Mouse (Mus musculus) Patski (cell line): ENCODE results near the gene Atp8b3. TPM values are rescaled to one million over a fixed set of nuclear protein-coding genes. Genes with fewer than 3 reads are reported as not detected.

Experiments used
- ATAC-seq: fragments of 100-300 bp; one replicate; pipeline ENCODE4 v1.8.0; 2021
- CTCF ChIA-PET: fragments of 350-600 bp; sonication (Branson Sonifier 250); formaldehyde crosslinking; loops from one replicate; lab custom pipeline; 2022; ENCODE audit warnings: inconsistent platforms; lab: Charles Lee
- POLR2A ChIA-PET: fragments of 350-600 bp; sonication (Branson Sonifier 250); formaldehyde crosslinking; loops from one replicate; lab custom pipeline; 2022; ENCODE audit warnings: antibody characterized with exemption, inconsistent platforms; lab: Charles Lee
- DNase-seq: peaks from one replicate; pipeline ENCODE4 v3.0.0-alpha.2; 2011; ENCODE audit warnings: low read depth, low spot score
- H3K27me3 ChIP-seq: fragments of 371-371 bp; one replicate; pipeline ENCODE4 v1.5.1; 2021
- CTCF ChIP-seq: fragments of 100-300 bp; IDR thresholded peaks from one replicate; pipeline ENCODE4 v1.5.1; 2021
- in situ Hi-C: fragments of 300-500 bp; cut with MboI; formaldehyde crosslinking; loops from 3 replicates; pipeline ENCODE4 v1.11.1; 2018; ENCODE audit warnings: low pct_unique_long_range_greater_than_20kb, mixed read lengths
- polyA plus RNA-seq: library from polyadenylated mRNA; unstranded; gene quantifications from one replicate; pipeline ENCODE4 v1.2.3, GENCODE M21; 2021

Gene Atp8b3
- polyA plus RNA-seq, result 0.24 TPM

DNA sequence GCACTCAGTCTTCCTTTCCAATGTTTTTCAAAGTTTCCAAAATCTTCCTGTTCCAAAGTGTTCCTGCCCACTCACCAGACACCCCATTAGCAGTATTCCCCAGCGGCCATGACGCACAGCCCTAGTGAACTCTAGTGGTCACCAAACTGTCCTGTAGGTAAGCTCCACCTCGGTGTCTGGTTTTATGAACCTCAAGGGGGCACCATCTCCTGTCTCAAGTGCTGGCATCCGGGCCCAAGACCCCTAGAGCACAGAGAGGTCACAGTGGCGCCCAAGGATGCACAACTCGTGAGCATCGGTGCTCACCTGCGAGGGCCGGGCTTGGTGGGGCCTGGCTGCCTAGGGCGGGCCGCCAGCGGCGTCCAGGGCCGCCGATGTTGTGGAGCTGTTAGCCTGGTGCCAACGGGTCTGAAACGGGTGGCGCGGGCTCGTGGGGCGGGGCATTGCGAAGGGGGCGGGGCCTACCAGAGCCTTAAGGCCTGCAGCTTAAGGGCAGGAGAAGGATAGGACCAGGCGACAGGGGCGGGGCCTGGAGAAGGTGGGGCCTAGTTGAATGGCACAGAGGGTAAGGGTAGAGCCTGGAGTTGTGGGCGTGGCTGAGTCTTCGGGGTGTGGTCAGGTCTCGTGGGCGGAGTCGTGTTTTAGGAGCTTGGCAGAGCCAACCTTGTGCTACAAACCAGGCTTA lies at the start of gene Atp8b3:
Atp8b3 (minus strand) TSS at position 415 of the 685 bp plus-strand sequence.
- ChIA-PET POLR2A (no interaction called here), CTCF (interaction anchor here (0.9 to 1.3 kb wide), 2 partner anchors 11 to 29 kb away, joined by 3 read pairs; no protein-coding TSS in a partner anchor)
- in situ Hi-C loops, result no loop called here
- ATAC-seq (no peak), DNase-seq (no peak)
- H3K27me3 ChIP-seq, result no peaks in the 10 kb centered on the region
- TF ChIP-seq CTCF, result no peak

DNA sequence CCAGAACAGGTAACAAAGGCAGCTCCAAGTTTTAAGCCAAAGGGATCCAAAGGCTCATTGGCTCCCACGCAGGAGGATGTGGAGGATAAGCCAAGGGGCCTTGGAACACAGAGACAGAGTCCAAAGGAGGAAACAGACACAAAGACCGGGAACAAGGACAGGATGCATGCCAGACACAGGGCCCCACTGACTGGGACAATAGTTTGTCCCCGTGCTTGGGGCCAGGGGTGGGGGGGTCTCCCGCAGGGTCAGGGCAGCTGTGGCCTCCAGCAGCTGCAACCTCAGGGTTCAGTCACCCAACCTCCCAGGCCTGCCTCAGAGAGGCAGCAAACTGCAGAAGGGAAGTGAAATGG lies 48.4 kb upstream of the Atp8b3 start:
- no peak for DNase-seq
- in situ Hi-C loops, result no loop called here
- TF ChIP-seq CTCF, result no peak
- POLR2A ChIA-PET, result no interaction called here
- H3K27me3 ChIP-seq, result no peaks in the 10 kb centered on the region
- CTCF ChIA-PET, result interaction anchor here (0.9 to 1.0 kb wide), 2 partner anchors 8 to 74 kb away, joined by 3 to 5 read pairs; no protein-coding TSS in a partner anchor
- ATAC-seq, result no peak

DNA sequence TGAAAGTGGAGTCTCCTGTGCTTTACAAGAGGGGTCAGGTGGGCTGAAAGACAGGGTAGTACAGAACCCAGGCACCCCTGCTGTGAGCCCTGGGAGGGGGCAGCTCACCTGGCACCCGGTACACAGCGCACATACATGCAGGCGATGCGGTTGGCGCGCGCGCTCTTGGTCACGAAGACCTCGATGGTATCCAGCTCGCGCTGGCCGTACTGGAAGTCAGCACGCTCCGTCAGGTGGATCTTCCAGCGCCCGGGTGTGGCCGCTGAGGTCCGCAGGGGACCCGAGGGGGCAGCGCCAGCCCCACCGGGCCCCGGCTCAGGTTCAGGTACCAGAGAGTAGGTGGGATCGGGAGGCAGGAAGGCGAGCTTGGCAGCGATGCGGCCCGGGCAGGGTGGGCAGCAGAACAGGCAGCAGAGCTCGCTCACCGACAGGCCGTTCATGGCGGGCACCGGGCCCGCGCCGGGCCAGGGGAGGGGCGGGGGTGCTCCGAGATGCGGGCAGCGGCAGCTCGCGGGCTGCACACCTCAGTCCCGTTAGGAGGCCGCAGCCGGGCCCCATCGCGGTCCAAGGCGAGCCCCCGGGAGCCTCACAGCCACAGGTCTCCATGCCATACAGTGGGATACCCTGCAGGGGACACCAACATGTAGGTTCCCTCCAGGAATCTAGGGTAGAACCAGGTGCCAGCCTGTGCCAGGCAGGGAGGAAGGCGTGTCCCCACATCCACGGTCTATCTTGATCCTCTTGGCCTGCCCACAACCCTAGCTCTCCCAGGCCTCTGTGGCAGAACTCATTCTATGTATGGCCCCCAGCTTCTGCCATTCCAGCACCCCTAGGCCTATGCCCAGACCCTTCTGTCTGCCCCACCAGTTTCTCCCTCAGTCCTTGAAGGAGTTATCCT lies 47.7 kb upstream of the Atp8b3 start:
- DNase-seq, result no peak
- CTCF ChIA-PET, result interaction anchor here (0.9 to 1.0 kb wide), 2 partner anchors 8 to 74 kb away, joined by 3 to 5 read pairs; no protein-coding TSS in a partner anchor
- POLR2A ChIA-PET, result no interaction called here
- no peak for ATAC-seq
- H3K27me3 ChIP-seq, result no peaks in the 10 kb centered on the region
- no peak for TF ChIP-seq CTCF
- in situ Hi-C loops, result no loop called here

DNA sequence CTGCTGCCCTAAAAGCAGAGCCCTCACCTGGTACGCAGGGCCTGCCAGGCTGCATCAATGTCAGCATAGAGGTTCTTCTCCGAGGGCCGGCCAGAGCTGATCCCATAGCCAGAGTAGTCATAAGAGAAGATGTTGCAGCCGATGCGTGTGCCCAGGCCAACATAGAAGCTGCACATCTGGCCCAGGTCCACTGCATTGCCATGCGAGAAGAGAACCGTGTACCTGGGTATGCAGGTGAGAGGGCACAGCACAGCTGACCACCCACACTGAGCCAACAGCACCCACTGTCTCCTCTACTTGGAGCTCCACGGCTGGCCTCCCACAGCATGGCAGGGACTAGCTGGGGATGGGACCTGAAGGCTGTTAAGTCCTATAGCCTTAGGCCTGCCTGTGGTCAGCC lies 46.7 kb upstream of the Atp8b3 start:
- no peaks in the 10 kb centered on the region for H3K27me3 ChIP-seq
- DNase-seq (no peak), ATAC-seq (no peak)
- ChIA-PET CTCF (interaction anchor here (1.4 kb wide), 1 partner anchor 12 kb away, joined by 3 read pairs; no protein-coding TSS in a partner anchor), POLR2A (no interaction called here)
- in situ Hi-C loops, result no loop called here
- TF ChIP-seq CTCF, result no peak

DNA sequence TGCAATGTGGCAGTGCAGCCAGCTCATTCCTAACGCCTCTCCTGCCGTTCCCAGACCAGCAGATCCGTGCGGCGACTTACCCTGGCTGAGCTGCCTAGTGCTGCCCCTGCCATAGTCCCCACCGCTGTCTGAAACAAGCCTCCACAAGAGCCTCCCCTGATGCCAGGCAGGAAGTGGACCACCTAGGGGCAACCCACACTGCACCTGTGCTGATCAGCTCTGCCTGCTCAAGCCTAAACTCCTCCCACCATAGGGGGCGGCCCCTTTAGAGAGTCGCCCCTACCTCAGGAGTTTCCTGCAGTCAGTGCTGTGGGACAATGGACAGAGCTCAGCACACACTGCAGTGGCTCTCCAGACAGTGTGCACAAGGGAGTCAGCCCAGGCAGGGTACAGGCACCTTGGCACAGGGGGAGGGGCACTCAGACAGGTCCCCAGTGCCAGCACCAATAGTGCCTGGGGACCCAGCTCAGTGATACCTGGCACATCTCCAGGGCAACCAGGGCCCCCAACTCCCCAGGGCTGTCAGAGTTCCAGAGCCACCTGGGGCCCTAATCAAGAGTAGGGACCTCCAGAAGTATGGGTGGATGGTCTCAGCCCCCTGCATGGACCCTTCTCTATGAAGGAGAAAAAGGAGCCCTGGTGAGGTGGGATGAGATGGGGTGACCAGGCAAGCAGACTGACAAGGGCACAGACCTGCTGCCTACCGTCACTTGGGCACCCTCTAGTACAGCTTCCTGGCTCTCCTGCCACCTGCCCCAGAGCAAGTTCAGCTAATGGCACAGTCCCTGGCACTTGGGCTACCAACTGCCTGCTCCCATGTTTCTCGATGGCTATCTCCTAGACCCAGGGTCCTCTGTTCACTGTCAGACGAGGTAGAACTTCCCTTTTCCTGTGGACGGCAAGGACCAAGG lies 46.0 kb upstream of the Atp8b3 start:
- in situ Hi-C loops, result no loop called here
- ATAC-seq (no peak), DNase-seq (no peak)
- CTCF ChIA-PET, result interaction anchor here (0.9 to 1.4 kb wide), 2 partner anchors 11 to 23 kb away, joined by 3 read pairs; partner anchors contain the start of gene Rexo1
- POLR2A ChIA-PET, result no interaction called here
- no peak for TF ChIP-seq CTCF
- H3K27me3 ChIP-seq, result no peaks in the 10 kb centered on the region

DNA sequence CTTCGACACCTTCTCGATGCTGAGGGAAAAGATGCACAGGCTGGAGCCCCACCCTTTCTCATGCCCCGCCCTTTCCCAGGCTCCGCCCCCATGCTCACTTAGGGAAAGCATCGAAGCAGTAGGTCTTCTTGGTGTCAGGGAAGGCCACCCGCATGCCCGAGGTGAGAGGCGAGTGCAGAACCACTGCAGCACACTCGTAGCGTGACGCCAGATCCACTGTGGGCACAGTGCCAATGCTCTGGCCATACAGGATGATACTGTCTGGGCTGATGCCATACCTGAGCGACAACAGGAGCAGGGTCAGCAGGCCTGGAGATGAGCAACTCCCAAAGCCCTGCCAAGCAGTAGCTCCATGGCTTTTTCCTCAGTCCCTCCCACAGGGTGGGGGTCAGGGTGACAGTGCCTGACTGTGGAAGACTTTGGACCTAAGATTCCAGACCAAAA lies 45.1 kb upstream of the Atp8b3 start:
- ATAC-seq, result no peak
- no peak for TF ChIP-seq CTCF
- in situ Hi-C loops, result no loop called here
- no peaks in the 10 kb centered on the region for H3K27me3 ChIP-seq
- no peak for DNase-seq
- ChIA-PET POLR2A (no interaction called here), CTCF (interaction anchor here (0.9 kb wide), 1 partner anchor 22 kb away, joined by 3 read pairs; the partner anchor contains the start of gene Rexo1)

DNA sequence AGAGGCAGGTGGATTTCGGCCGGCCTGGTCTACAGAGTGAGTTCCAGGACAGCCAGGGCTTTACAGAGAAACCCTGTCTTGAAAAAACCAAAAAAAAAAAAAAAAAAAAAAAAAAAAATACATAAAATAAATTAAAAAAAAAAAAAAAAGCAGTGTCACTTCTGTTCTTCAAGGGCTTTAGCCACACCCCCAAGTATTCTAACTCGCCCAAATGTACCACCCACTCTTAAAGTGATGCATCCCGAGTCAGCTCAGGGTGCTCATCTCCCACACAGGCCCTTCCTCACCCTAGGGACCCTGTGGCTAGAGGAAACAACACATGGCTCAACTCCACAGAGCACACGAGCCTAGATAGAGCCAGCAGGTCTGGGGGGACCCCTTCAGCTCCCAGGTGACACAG lies 44.1 kb upstream of the Atp8b3 start:
- no peak for TF ChIP-seq CTCF
- ATAC-seq, result no peak
- ChIA-PET POLR2A (no interaction called here), CTCF (no interaction called here)
- DNase-seq, result no peak
- in situ Hi-C loops, result no loop called here
- no peaks in the 10 kb centered on the region for H3K27me3 ChIP-seq

DNA sequence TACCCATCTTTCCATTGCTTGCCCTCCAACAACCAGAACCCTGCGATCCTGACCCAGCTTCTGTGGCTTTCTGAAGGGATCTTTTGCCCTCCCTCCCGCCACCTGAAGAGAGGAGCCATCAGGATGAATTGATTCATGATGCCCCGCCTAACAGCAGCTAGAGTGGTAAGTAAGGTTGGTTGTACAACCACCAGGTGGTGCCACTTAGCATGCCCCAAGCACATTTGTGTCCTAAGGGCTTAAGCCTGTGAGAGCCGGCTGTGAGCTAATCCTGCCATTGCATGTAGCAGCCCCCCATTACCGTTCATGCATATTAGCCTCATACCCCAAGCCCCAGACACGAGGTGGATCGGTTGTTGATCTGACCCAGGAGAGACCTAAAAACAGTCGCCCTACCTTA lies 40.0 kb upstream of the Atp8b3 start:
- no peak for TF ChIP-seq CTCF
- POLR2A ChIA-PET, result interaction anchor here (0.7 to 1.2 kb wide), 3 partner anchors 11 to 99 kb away, joined by 3 to 5 read pairs (median 4); partner anchors contain the start of genes Abhd17a, Mknk2 and Rexo1
- no peak for DNase-seq
- H3K27me3 ChIP-seq, result no peaks in the 10 kb centered on the region
- ATAC-seq, result no peak
- in situ Hi-C loops, result loop anchor here (5.0 kb wide), 1 partner anchor 108 kb away; no protein-coding TSS in a partner anchor
- CTCF ChIA-PET, result interaction anchor here (0.5 to 2.6 kb wide), 22 partner anchors 8 to 176 kb away, joined by 3 to 21 read pairs (median 4); partner anchors contain the start of genes Abhd17a, Mknk2 and Rexo1

DNA sequence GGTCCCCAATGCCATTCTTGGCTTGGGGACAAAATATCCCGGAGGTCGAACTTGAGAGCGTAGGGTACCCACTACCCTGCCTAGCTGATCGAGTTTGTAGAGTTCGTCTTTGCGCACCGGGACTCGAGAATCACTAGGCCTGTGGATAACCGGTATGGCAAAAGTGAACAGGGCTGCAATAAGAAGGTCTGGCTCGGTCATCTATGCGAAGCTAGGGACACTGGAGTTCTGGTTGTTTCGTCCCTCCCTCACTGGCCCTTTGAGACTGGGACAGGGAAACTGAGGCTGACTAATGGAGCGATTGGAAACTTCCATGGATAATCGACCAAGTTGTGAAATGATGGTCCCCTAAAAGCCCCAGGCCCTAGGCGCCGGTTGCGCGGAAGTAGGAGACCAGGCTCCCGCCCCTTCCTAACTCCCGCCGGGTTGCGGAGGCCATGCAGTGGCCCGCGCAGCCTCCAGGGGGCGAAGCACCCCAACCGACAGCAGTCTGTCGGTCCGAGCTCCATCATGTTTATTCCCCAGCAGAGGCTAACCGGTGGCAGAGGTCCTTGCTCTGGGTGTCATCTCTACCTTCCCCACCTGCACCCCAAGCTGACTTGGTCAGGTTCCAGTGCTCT lies 39.3 kb upstream of the Atp8b3 start:
- no peak for TF ChIP-seq CTCF
- in situ Hi-C loops, result loop anchor here (5.0 kb wide), 1 partner anchor 109 kb away; no protein-coding TSS in a partner anchor
- no peaks in the 10 kb centered on the region for H3K27me3 ChIP-seq
- ChIA-PET POLR2A (interaction anchor here (0.6 to 1.2 kb wide), 4 partner anchors 11 to 110 kb away, joined by 3 to 5 read pairs (median 4); partner anchors contain the start of genes Abhd17a, Mknk2 and Rexo1), CTCF (interaction anchor here (0.5 to 2.6 kb wide), 21 partner anchors 8 to 176 kb away, joined by 3 to 21 read pairs (median 4); partner anchors contain the start of genes Abhd17a, Mknk2 and Rexo1)
- ATAC-seq (peak; percentile 19), DNase-seq (no peak)
